Mouse (Mus musculus): Measurements from ENCODE around the gene Clps. TPM values are rescaled to one million over a fixed set of nuclear protein-coding genes. Genes with fewer than 3 reads are reported as not detected.

Clps gene
- not detected in 2 replicates for polyA plus RNA-seq (2012; ENCODE audit: insufficient read depth, insufficient read length, missing spikeins)

DNA sequence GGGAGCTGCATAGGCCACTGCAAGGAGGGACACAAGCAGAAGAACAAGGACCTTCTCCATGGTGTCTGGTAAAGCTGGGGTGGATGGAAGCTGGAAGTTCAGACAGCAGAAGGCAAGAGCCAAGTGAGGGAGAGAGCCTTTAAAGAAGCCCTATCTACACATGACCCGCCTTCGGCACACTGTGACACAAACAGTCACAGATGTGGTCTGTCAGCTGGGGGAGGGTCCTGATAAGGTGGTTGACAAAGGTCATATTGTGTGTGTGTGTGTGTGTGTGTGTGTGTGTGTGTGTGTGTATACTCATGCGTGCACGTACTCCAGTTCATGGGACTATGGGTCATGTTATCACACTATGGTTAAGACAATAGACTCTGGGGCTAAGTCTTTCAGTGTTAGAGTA, at the start of gene Clps:
Clps (minus strand) TSS at position 169 of the 400 bp plus-strand sequence.
- H3K27ac ChIP-seq (replicated peaks; ENCODE audit: low read depth, low read length): no peak within 1 kb of the TSS
- H3K4me3 ChIP-seq (ENCODE audit: insufficient read depth, low read depth, low read length): no peak within 1 kb of the TSS
- no peaks in the 10 kb centered on the region for H3K4me1 ChIP-seq (ENCODE audit: control insufficient read depth, insufficient read depth, insufficient read length, low read length)

DNA sequence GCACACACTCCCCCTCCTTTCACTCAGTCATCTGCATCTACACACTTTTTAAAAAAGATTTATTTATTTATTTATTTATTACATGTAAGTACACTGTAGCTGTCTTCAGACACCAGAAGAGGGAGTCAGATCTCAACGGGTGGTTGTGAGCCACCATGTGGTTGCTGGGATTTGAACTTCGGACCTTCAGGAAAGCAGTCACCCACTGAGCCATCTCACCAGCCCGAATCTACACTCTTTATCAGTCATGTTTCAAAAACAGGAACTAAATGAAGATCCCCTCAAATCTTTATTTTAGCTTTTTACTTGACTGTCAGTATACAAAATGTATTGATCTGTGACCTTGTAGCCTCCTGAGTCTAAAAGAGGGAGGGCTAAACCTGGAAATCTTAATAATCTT, 49.0 kb upstream of the Clps start:
- Histone ChIP-seq H3K4me1 (ENCODE audit: control insufficient read depth, insufficient read depth, insufficient read length, low read length) (no peaks in the 10 kb centered on the region), H3K27ac (replicated peaks; ENCODE audit: low read depth, low read length) (no peak overlapping the region), H3K4me3 (ENCODE audit: insufficient read depth, low read depth, low read length) (no peak overlapping the region)

DNA sequence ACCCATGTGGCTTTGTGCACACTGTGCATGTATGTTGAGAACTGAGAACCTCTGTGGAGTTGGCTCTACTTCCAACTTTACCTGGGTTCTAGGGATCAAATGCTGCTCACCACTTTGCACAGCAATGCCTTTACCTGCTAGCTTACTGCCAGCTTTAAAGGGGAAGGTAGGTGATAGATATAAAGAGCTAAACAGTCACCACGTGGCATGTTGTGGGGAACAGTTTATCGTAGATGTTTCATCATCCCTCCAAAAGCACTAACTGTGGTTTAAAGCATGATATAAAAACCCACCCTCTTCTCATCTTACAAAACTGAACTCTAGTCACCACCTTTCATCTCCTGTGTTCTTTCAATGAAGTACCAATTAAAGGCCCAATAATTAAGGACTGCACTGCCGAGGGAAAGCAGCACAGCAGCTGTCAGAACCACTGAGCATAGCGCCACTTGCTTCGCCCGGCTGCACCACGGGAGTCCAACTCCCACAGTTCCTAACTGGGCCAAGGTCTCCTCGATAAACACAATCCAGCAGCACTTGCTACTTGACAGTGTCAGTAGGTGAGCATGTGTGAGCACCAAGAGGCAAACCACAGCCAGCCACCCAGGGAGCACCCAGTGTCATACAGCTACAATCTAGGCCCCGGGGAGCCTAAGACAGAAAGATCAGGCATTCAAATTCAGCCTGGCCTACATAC, 41.1 kb upstream of the Clps start:
- H3K4me1 ChIP-seq (ENCODE audit: control insufficient read depth, insufficient read depth, insufficient read length, low read length): no peaks in the 10 kb centered on the region
- H3K4me3 ChIP-seq (ENCODE audit: insufficient read depth, low read depth, low read length): no peak overlapping the region

DNA sequence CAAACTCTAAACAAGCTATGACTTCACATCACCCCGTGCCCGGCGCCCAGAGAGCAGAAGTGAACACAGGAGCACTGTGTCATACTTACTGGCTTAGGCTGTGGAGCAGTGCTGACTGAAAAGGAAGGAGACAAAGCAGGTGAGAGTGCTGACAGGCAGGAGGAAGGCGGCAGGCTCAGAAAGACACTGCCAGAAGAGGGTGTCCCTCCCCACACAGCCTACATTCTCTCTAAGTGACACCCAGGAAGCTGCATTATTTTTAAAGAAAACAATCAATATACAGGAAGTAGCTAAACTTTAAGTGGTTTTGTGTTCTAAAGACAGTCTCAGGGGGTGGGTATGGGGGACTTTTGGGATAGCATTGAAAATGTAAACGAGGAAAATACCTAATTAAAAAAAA, 40.2 kb upstream of the Clps start:
- H3K4me1 ChIP-seq (ENCODE audit: control insufficient read depth, insufficient read depth, insufficient read length, low read length): no peaks in the 10 kb centered on the region
- no peak overlapping the region for H3K27ac ChIP-seq (replicated peaks; ENCODE audit: low read depth, low read length)
- no peak overlapping the region for H3K4me3 ChIP-seq (ENCODE audit: insufficient read depth, low read depth, low read length)

More for the DNA sequence above, 41.1 kb upstream of the Clps start:
- no peak overlapping the region for H3K27ac ChIP-seq (replicated peaks; ENCODE audit: low read depth, low read length)

DNA sequence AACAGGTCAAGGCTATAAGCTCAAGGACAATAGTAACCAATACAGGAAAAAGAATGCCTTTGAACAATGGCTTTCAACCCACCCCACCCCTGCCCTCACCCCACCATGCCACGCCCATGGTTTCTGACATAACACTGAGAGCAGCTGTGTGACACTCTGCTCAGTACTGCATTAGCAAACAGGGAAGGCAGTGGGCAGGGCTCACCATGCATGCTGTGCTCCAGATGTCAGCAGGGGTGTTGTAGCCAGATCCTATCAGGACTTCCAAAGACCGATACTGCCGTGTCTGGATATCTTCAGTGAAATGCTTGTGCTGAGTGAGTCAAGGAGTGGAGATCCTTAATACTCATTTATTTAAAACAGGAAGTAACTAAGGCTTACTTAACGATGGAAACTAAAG, 33.4 kb upstream of the Clps start:
- Histone ChIP-seq H3K27ac (replicated peaks; ENCODE audit: low read depth, low read length) (no peak overlapping the region), H3K4me1 (ENCODE audit: control insufficient read depth, insufficient read depth, insufficient read length, low read length) (no peaks in the 10 kb centered on the region), H3K4me3 (ENCODE audit: insufficient read depth, low read depth, low read length) (no peak overlapping the region)

DNA sequence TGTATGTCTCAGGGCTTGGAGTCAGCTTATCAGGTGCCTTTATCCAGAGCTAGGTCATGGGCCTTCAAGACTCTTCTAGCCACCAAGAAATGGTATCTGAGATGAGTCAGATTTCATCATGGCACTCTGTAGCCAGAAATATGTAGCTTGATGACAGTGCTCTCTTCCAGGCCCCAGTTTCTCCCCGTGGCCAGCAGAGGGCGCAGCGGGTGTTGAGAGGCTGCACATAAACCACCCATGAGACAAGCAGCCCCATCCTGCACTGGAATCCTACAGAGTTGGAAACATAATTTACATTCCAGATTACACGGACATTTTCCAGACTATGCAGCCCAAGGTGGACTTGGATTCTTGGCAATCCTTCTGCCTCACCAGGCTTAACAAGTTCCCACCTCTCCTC, 32.4 kb upstream of the Clps start:
- Histone ChIP-seq H3K27ac (replicated peaks; ENCODE audit: low read depth, low read length) (no peak overlapping the region), H3K4me1 (ENCODE audit: control insufficient read depth, insufficient read depth, insufficient read length, low read length) (no peaks in the 10 kb centered on the region), H3K4me3 (ENCODE audit: insufficient read depth, low read depth, low read length) (no peak overlapping the region)

DNA sequence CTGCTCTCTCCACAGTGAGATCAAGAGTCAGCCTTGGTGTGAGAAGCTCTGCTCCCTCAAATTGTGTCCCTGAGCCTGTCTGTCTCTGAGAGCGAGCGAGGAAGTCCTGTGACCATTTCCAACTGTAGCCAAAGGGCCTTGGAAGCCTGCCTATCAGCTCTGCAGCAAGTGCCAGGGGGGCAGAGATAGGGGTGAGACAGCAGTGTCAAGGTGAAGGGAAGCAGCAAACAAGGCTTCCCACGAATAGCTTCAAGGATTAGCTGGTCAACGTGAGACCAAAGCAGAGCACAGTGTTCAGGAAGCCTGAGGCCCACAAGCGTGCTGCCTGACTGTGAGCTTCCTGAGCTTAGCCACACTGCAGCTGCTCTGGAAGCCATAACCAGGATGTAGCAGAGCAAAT, 30.9 kb upstream of the Clps start:
- no peaks in the 10 kb centered on the region for H3K4me1 ChIP-seq (ENCODE audit: control insufficient read depth, insufficient read depth, insufficient read length, low read length)
- no peak overlapping the region for H3K4me3 ChIP-seq (ENCODE audit: insufficient read depth, low read depth, low read length)
- H3K27ac ChIP-seq (replicated peaks; ENCODE audit: low read depth, low read length): no peak overlapping the region

DNA sequence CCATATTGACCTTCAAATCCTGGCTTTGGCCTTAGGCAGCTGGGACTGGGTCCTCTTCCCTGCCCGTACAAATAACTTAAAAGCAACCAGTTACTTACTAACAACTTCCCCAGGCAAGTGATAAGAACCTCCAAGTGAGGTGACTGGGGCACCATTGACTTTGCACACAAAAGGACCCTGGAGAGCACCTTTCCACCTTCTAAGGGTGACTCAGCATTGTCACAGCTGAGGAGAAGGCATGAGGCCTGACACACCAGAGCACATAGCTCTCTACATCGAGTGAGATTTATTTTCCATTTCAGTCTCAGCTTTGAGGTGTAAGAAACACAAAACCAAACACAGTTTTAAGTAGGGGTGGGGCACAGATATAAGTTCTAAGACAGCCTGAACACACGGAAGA, 30.0 kb upstream of the Clps start:
- no peaks in the 10 kb centered on the region for H3K4me1 ChIP-seq (ENCODE audit: control insufficient read depth, insufficient read depth, insufficient read length, low read length)
- no peak overlapping the region for H3K27ac ChIP-seq (replicated peaks; ENCODE audit: low read depth, low read length)
- no peak overlapping the region for H3K4me3 ChIP-seq (ENCODE audit: insufficient read depth, low read depth, low read length)

DNA sequence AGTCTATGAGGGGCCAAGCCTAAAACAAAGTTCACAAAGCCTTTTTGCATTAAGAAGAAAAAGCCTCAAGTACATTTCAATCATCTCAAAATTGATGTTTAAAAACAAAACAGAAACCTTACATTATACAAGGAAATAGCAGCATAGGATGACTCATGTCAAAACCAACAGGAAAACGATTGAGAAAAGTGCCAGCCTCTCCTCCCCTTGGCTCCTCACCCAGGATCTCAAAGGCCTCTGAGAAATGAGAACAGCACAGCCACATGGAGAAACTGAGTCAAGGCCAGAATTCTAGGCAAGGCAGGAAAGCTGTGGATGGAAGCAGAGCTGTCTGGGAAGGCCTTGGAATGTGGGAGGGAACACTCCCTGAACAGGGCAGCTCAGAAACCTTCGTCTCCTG, 28.0 kb upstream of the Clps start:
- Histone ChIP-seq H3K4me1 (ENCODE audit: control insufficient read depth, insufficient read depth, insufficient read length, low read length) (no peaks in the 10 kb centered on the region), H3K27ac (replicated peaks; ENCODE audit: low read depth, low read length) (no peak overlapping the region), H3K4me3 (ENCODE audit: insufficient read depth, low read depth, low read length) (no peak overlapping the region)

DNA sequence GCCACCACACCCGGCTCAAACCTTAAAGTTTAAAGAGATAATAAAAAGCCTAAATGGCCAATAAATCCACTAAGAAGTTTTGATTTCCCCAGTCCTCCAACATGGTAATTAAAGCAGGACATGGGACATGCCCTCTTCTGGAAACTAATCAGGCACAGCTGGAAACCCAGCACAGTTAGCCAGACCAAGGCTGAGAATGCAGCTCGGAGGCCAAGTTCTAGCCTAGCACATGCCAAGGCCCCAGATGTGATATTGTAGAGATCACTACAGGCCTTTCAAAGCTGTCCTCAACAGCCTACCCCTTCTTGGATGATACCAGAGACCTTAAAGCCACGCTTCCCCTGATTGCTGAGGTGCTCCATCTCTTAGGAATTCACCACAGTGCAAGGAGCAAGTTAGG, 25.9 kb upstream of the Clps start:
- Histone ChIP-seq H3K4me3 (ENCODE audit: insufficient read depth, low read depth, low read length) (no peak overlapping the region), H3K27ac (replicated peaks; ENCODE audit: low read depth, low read length) (no peak overlapping the region)

DNA sequence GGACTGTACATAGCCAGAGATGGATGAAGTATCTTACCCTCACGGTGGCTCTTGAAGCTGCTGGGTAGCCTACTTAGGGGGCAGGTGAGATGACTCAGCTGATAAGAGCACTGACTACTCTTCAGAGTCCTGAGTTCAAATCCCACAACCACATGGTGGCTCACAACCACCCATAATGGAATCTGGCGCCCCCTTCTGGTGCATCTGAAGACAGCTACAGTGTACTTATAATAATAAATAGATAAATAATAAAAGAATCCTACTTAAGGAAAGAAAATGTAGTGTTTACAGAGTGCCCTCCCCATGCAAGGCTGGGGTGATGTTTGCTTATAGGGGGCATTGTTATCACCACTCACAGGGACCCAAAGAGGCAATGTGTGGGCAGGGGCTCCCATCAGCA, 20.5 kb upstream of the Clps start:
- no peak overlapping the region for H3K4me3 ChIP-seq (ENCODE audit: insufficient read depth, low read depth, low read length)
- H3K27ac ChIP-seq (replicated peaks; ENCODE audit: low read depth, low read length): no peak overlapping the region
- no peaks in the 10 kb centered on the region for H3K4me1 ChIP-seq (ENCODE audit: control insufficient read depth, insufficient read depth, insufficient read length, low read length)

More for the DNA sequence above, 25.9 kb upstream of the Clps start:
- no peaks in the 10 kb centered on the region for H3K4me1 ChIP-seq (ENCODE audit: control insufficient read depth, insufficient read depth, insufficient read length, low read length)

DNA sequence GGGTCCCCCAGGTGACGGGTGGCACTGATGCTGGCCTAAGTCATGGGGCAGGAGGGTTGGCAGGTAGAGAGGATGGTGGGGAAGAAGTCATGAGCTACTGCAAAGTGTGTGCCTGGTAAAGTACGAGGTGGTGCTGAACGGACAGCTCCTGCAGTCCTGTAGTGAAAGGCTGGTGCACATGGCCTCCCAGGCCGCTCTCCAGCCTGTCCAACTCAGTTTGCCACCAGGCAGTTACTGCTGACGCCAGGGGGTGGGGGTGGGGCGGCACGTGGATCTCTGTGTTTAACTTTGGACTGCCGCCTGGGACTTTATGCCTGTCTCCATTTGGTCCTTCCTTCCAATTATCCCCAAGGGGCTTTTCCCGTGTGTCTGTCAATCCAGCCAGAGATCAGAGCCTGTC, 19.8 kb upstream of the Clps start:
- H3K27ac ChIP-seq (replicated peaks; ENCODE audit: low read depth, low read length): no peak overlapping the region
- no peak overlapping the region for H3K4me3 ChIP-seq (ENCODE audit: insufficient read depth, low read depth, low read length)
- H3K4me1 ChIP-seq (ENCODE audit: control insufficient read depth, insufficient read depth, insufficient read length, low read length): no peaks in the 10 kb centered on the region

DNA sequence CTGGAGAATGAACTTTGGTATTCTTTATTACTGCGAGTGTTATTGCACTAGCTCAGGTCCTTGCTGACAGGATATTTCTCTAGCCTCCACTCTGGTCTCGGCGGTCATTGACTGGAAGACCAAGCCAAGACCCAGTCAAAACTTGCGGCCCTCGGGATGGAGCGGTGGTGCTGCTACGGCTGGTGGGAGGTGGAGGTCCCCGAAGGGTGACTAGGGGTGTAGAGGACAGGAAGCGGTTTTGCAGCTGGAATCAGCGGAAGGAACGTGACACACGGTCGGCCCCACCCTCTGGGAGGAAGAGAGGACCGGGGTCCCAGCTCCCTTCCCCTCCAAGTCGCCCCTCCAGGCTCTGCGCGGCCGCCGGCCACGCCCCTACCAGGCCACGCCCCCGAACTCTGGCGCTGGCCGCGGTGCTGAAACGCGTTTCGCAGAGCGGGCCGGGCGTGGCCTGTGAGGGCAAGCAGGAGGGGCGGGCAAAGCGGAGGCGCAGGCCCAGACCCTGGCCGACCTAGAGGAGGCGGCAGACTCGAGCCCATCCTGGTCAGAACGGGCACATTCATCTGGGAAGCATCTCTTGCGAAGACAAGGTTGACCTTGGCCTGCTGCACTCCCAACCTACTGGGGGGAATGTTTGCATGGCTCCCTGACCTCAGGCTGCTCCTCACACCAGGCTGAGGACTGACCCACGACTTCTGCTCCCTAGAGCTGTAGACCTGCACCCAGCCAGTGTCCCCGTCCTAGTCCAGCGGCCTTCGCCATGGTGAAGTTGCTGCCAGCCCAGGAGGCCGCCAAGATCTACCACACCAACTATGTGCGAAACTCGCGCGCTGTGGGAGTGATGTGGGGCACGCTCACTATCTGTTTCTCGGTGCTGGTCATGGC, 14.9 kb upstream of the Clps start, which contains the start of gene Lhfpl5:
Lhfpl5 (plus strand) TSS at position 398 of the 882 bp plus-strand sequence.
- Histone ChIP-seq H3K4me3 (ENCODE audit: insufficient read depth, low read depth, low read length) (no peak within 1 kb of the TSS), H3K27ac (replicated peaks; ENCODE audit: low read depth, low read length) (no peak within 1 kb of the TSS), H3K4me1 (ENCODE audit: control insufficient read depth, insufficient read depth, insufficient read length, low read length) (no peaks in the 10 kb centered on the region)

DNA sequence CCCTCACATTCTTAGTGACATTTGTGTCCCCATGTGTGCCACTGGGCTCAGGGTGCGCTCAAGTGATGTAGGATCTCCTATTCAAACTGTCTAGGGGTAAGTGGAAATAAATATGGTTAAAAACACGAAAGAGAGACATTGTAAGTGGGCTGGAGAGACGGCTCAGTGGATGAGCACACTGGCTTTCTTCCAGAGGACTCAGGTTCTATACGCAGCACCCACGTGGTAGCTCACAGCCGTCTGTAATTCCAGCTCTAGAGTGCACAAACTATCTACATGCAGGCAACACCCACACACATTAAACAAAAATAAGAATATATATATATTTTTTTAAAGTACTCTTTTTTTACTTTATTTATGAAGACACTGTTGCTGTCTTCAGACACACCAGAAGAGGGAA, 12.4 kb upstream of the Clps start:
- Histone ChIP-seq H3K27ac (replicated peaks; ENCODE audit: low read depth, low read length) (no peak overlapping the region), H3K4me1 (ENCODE audit: control insufficient read depth, insufficient read depth, insufficient read length, low read length) (no peaks in the 10 kb centered on the region), H3K4me3 (ENCODE audit: insufficient read depth, low read depth, low read length) (no peak overlapping the region)

DNA sequence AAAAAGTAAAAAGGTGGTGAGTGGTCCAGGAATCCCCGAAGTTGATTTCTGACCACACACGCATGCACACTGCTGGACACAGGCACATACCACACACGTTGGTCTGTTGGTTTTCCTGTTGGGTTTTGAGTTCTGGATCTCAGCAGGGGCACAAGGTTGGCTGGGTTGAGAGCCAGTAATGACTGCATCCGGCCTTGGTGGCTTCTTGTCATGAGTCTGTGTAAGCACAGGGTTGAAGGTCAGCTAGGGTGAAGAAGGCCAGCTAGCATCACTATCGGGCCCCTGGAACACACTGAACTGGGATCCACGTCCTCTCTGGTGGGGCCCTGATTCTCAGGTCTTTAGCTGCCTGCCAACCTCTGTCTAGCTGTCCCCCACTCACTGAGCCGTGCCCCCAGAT, 12.0 kb upstream of the Clps start:
- no peak overlapping the region for H3K4me3 ChIP-seq (ENCODE audit: insufficient read depth, low read depth, low read length)
- H3K4me1 ChIP-seq (ENCODE audit: control insufficient read depth, insufficient read depth, insufficient read length, low read length): no peaks in the 10 kb centered on the region
- H3K27ac ChIP-seq (replicated peaks; ENCODE audit: low read depth, low read length): no peak overlapping the region

DNA sequence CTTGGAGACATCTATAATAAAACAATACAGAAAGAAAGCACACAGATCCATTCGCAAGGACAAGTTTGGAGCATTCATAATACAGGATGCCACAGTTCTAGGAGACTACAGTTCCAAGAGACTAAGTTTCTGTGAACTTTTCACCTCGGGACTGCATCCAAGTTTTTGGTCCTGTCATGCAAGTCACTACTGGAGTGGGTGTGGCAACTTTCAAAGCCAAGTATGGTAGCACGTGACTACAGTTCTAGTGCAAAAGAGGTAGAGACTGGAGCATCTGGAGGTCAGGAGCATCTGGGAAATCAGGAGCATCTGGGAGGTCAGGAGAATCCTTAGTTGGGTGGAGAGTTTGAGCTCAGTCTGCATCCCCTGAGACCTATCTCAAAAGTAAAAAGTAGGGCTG, 11.3 kb upstream of the Clps start:
- H3K27ac ChIP-seq (replicated peaks; ENCODE audit: low read depth, low read length): no peak overlapping the region
- H3K4me1 ChIP-seq (ENCODE audit: control insufficient read depth, insufficient read depth, insufficient read length, low read length): no peaks in the 10 kb centered on the region
- H3K4me3 ChIP-seq (ENCODE audit: insufficient read depth, low read depth, low read length): no peak overlapping the region

All from brown adipose tissue, adult 24 weeks (tissue).